Mouse (Mus musculus): ENCODE measurements around the gene Foxp1. TPM values are rescaled to one million over a fixed set of nuclear protein-coding genes. Genes with fewer than 3 reads are reported as not detected.

The Foxp1 gene
- polyA plus RNA-seq, 1 experiment from 2014 or later: 74.0 TPM

DNA sequence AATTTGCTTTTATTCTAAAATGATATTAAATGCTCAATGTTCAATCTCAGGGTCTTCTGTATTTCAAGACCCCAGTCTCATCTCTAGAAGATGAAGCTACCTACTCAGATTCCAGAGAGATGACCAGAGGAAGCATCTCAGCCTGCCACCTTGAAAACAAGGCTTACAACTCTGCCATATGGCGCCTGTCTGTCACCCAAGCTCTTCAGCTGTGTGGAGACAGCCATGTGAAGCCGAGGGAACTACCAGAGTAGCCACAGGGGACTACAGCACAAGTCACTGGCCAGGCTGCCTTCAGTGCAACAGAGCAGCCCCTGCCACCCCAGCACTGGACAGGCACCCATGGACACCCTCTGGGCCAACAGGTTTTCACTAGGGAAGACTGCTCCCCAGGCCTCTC is 145.4 kb downstream of the Foxp1 start:
- no peaks in the 10 kb centered on the region for H3K36me3 ChIP-seq
- no peak overlapping the region for H3K4me2 ChIP-seq
- no peak overlapping the region for H3K9ac ChIP-seq
- no peak overlapping the region for H3K4me3 ChIP-seq
- 66% methylated on average over 2 of the region's 2 CpGs for WGBS
- no peaks in the 10 kb centered on the region for H3K27me3 ChIP-seq
- peak overlapping the region; percentile 9; the same call in 1 of the 2 replicates for H3K27ac ChIP-seq (replicated peaks)
- peaks cover 40% of the 10 kb centered on the region for H3K4me1 ChIP-seq (replicated peaks)
- no peaks in the 10 kb centered on the region for H3K9me3 ChIP-seq
- ATAC-seq (ENCODE audit: low read depth): no peak

DNA sequence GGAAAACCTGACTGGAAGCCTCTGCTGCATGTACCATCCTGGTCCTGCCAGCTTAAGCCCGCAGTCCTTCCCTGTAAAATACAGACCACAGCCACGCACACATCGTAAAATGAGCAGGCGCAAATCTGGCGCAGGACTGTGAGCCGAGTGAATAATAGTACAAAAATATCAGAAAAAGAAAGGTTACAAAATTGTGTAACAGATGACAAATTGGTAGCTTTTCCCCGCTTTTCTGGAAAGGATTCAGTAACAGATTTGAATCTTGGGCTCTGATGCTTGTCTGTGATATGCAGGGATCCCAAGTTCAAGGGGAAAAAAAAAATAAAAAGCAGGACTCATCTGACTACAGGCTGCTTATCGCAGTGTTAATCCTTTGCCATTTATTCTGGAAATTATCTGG is 145.8 kb downstream of the Foxp1 start:
- Histone ChIP-seq H3K4me2 (no peak overlapping the region), H3K4me1 (replicated peaks) (peaks cover 40% of the 10 kb centered on the region), H3K9ac (no peak overlapping the region), H3K36me3 (no peaks in the 10 kb centered on the region), H3K27me3 (no peaks in the 10 kb centered on the region), H3K9me3 (no peaks in the 10 kb centered on the region), H3K4me3 (no peak overlapping the region), H3K27ac (replicated peaks) (no peak overlapping the region)
- 82% methylated on average over 8 of the region's 8 CpGs for WGBS
- ATAC-seq (ENCODE audit: low read depth): no peak

DNA sequence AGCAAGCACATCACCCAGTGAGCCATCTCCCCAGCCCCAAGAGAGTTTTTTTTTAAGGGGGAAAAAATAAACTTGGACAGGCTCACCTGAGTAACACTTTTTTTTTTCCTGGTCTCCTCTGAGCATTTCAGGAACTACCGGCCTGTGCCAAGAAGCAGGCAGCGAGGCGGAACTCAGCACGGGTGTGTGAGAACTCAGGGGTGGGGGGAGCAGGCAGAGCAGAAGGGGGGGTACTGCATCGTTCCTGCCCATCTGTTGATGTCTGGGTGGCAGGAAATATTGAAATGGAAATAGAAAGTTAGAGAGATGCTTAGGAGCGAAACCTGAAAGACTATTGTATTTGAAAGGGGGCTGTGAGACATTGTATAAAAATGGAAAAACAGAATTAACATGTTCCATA is 146.7 kb downstream of the Foxp1 start:
- H3K27me3 ChIP-seq: no peaks in the 10 kb centered on the region
- H3K4me1 ChIP-seq (replicated peaks): peaks cover 40% of the 10 kb centered on the region
- H3K27ac ChIP-seq (replicated peaks): no peak overlapping the region
- H3K9ac ChIP-seq: no peak overlapping the region
- WGBS: 61% methylated on average over 6 of the region's 6 CpGs
- H3K4me3 ChIP-seq: no peak overlapping the region
- no peak for ATAC-seq (ENCODE audit: low read depth)
- H3K4me2 ChIP-seq: no peak overlapping the region
- no peaks in the 10 kb centered on the region for H3K9me3 ChIP-seq
- H3K36me3 ChIP-seq: no peaks in the 10 kb centered on the region

DNA sequence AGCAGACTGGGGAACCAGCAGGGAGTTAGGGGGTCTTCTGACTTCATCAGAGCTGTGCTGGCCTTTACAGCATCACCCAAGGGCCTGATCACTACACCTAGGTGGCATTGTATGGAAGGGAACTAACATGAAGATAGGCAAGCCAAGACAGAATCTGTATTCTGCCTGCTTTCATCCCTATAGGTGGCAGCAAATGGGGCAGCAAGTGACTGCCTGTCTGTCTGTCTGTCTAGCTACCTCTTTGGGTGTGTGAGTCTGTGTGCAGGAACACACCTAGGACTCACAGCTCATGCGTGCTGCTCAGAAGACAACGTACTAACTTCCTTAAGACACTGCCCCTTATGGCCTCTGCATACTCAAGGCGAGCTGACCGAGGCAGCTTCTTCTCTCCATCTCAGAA is 147.1 kb downstream of the Foxp1 start:
- Histone ChIP-seq H3K27me3 (no peaks in the 10 kb centered on the region), H3K27ac (replicated peaks) (no peak overlapping the region), H3K36me3 (no peaks in the 10 kb centered on the region), H3K9me3 (no peaks in the 10 kb centered on the region), H3K4me1 (replicated peaks) (peaks cover 40% of the 10 kb centered on the region), H3K4me2 (no peak overlapping the region), H3K9ac (no peak overlapping the region), H3K4me3 (no peak overlapping the region)
- WGBS: 67% methylated on average over 4 of the region's 4 CpGs
- no peak for ATAC-seq (ENCODE audit: low read depth)

DNA sequence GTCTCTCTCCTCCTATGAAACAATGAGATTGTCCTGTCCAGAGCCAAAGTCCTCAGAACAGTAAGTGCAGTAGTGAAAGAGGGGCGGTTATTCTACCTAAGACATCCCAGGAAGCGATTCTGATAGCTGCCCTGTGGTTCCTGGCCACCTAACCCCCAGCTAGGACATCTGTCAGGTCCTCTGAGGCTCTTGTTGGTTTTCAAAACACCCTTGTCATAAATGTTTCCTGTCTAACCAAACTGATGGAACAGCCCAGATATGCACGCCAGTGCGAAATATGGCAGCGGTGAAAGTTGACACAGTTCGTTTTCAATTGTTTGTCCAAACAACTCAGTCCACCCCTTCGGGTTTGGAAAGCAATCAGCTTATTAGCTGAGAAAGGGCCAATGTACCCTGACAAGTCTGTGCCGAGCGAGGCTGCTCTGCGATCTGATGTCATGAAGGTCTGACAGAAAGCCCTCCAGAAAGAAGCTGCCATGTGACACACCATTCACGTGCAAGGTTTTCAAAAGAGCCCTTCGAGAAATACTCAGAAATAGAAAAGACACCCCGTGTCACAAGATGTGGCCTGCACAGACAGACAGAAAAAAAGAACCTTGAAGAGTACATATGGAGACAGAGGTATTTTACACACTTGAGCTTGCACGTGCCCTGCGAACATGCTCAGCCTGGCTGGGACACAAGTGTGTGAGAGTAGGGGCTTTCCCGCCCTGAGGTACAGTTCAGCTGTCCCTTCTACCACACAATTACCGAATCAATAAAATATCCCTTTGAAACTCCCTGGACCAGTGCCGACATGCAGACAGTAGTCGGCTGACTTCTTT is 147.9 kb downstream of the Foxp1 start:
- H3K9ac ChIP-seq: 0 out of 2 replicates have a peak overlapping the region, but pooled peaks have one; percentile 22
- no peaks in the 10 kb centered on the region for H3K27me3 ChIP-seq

DNA sequence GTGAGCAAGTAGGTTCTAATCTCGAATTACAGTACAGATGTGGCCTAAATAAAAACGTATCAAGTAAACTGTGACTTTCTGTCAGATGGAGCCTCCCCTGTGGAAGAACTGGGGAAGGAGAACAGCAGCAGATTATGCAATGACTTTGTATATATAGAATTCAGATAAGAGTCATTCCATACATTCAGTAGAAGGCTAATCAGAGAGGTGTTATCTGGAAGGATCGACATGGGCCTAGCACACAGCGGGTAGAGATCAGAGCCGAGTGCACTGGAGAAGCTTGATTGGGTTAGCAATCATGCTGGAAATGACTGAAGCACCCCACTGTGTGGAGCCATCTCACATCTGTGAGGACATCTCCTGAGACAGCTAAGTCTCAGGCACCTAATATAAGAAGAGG is 150.1 kb downstream of the Foxp1 start:
- no peak for ATAC-seq (ENCODE audit: low read depth)
- no peak overlapping the region for H3K4me3 ChIP-seq
- H3K4me2 ChIP-seq: no peak overlapping the region
- H3K27me3 ChIP-seq: no peaks in the 10 kb centered on the region
- H3K9me3 ChIP-seq: no peaks in the 10 kb centered on the region
- H3K9ac ChIP-seq: no peak overlapping the region
- WGBS: 89% methylated on average over 5 of the region's 5 CpGs
- no peaks in the 10 kb centered on the region for H3K36me3 ChIP-seq
- no peak overlapping the region for H3K27ac ChIP-seq (replicated peaks)
- H3K4me1 ChIP-seq (replicated peaks): peaks cover 35% of the 10 kb centered on the region

More for the DNA sequence above, 147.9 kb downstream of the Foxp1 start:
- H3K4me2 ChIP-seq: no peak overlapping the region
- peaks cover 40% of the 10 kb centered on the region for H3K4me1 ChIP-seq (replicated peaks)
- 0 out of 2 replicates have a peak overlapping the region, but pooled peaks have one; percentile 15 for H3K27ac ChIP-seq (replicated peaks)
- H3K4me3 ChIP-seq: no peak overlapping the region
- no peaks in the 10 kb centered on the region for H3K9me3 ChIP-seq
- 61% methylated on average over 19 of the region's 19 CpGs for WGBS
- ATAC-seq (ENCODE audit: low read depth): no peak
- no peaks in the 10 kb centered on the region for H3K36me3 ChIP-seq

DNA sequence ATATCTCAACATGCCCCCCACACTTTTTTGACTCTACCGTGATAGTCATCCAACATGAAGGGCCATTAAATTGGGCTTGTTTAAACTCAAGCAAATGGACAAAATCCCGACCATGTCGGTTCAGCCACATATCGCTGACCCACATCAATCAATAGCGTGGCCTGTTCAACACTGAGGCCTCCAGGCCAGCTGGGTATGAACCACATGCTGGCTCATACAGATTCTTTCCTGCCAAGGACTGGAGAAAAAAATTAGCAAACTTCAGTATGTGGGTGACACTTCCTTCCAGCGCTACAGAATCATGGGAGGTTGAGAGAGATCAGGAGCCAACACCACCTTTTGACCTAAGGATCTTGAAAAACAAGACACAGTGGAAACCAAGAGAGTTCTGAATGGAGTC is 150.5 kb downstream of the Foxp1 start:
- Histone ChIP-seq H3K9ac (no peak overlapping the region), H3K4me2 (no peak overlapping the region), H3K4me1 (replicated peaks) (peaks cover 31% of the 10 kb centered on the region), H3K27ac (replicated peaks) (no peak overlapping the region), H3K9me3 (no peaks in the 10 kb centered on the region), H3K4me3 (no peak overlapping the region), H3K36me3 (no peaks in the 10 kb centered on the region), H3K27me3 (no peaks in the 10 kb centered on the region)
- ATAC-seq (ENCODE audit: low read depth): no peak
- 90% methylated on average over 6 of the region's 6 CpGs for WGBS

DNA sequence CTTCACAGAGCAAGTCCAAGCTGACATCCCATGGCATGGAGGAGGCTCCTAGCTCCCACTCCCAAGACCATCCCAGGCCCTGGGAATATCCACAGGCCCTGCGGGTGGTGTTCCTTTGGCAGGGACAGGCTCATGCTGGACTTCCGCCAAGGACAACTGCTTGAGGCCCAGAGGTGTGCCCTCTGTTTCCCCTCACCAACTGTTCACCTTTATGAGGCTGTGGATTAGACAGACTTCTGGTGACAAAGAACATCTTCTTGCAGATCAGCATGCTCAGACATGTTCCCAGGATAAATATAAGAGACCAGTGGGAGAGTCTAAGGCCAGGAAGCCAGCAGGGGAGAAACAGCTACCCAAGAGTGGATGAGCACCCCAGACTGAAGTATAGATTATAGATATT is 152.6 kb downstream of the Foxp1 start:
- no peaks in the 10 kb centered on the region for H3K36me3 ChIP-seq
- H3K4me2 ChIP-seq: no peak overlapping the region
- WGBS: 83% methylated on average over 2 of the region's 2 CpGs
- no peak overlapping the region for H3K9ac ChIP-seq
- H3K27me3 ChIP-seq: no peaks in the 10 kb centered on the region
- no peaks in the 10 kb centered on the region for H3K9me3 ChIP-seq
- no peak overlapping the region for H3K27ac ChIP-seq (replicated peaks)
- ATAC-seq (ENCODE audit: low read depth): no peak
- no peak overlapping the region for H3K4me3 ChIP-seq
- H3K4me1 ChIP-seq (replicated peaks): peaks cover 10% of the 10 kb centered on the region

DNA sequence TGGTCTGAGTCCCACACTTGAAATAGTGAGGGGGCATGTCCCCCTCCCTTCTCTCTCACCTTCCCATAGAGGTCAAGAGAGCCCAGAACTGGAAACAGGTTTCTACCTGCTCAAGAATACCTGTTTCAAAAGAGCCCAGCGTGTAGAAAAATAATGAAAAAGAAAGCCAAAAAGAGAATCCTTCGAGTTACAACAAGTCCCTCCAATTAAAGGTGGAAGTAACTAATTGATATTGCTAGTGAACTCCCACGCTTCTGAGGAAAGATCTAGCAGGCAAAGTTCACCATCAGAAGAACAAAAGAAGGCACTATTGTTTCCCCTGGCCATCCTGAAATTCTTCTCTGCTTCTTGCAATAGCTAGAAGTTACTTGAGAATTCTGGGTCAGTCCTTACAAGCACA is 153.4 kb downstream of the Foxp1 start:
- H3K4me3 ChIP-seq: no peak overlapping the region
- H3K27ac ChIP-seq (replicated peaks): no peak overlapping the region
- peaks cover 2% of the 10 kb centered on the region; the same call in 1 of the 2 replicates for H3K4me1 ChIP-seq (replicated peaks)
- no peak overlapping the region for H3K4me2 ChIP-seq
- 89% methylated on average over 3 of the region's 3 CpGs for WGBS
- ATAC-seq (ENCODE audit: low read depth): no peak
- no peaks in the 10 kb centered on the region for H3K36me3 ChIP-seq
- no peaks in the 10 kb centered on the region for H3K9me3 ChIP-seq
- no peak overlapping the region for H3K9ac ChIP-seq
- no peaks in the 10 kb centered on the region for H3K27me3 ChIP-seq

DNA sequence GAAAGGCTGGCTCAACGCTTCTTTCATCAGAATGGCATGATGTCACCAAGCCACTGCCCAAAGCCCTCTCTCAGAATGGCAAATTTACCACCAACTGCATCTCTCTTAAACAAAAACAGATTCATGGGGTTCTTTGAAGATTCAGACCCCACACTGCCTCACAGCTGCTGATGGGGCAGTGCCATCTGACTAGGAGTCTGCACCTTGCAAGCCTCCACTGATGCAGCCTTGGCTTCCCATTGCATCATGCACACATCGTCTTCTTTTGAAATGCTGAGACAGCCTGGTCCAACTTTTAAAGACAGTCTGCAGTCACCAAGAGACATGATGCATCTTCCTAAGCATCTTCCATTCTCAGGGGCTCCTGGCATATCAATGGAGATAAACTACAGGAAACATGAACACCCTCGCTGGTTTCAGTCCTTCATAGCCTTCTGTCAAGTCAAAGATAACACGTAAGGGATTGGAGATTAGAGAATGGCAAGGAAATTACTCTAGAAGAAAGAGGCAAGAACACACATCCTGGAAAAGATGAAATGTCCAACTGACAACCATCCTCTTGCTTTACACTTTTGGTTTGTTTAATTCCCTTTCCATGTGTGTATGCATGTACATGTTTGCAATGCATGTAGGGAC is 154.3 kb downstream of the Foxp1 start:
- no peak overlapping the region for H3K4me2 ChIP-seq
- H3K4me3 ChIP-seq: no peak overlapping the region
- H3K27ac ChIP-seq (replicated peaks): no peak overlapping the region
- no peaks in the 10 kb centered on the region for H3K9me3 ChIP-seq
- no peaks in the 10 kb centered on the region for H3K4me1 ChIP-seq (replicated peaks)
- H3K9ac ChIP-seq: no peak overlapping the region
- ATAC-seq (ENCODE audit: low read depth): no peak
- H3K27me3 ChIP-seq: no peaks in the 10 kb centered on the region
- 89% methylated on average over 4 of the region's 4 CpGs for WGBS
- no peaks in the 10 kb centered on the region for H3K36me3 ChIP-seq

DNA sequence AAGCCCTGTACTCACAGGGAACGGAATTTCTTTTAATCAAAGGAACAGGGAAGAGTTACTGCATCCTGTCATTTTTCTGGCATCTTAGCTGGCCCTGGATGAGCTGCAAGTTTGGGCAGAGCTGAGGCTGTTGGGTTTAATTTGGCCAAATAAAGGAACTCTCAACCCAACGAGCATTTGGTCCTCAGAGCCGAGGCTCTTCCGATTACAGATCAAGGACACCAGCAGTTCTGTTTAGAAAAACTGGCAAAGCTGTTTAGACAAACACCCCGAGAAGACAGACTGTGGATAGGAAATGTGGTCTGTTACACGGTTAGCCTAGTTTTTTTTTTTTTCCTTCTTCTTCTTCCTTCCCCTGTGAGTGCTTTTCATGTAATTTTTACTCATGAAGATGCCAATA is 158.0 kb downstream of the Foxp1 start:
- no peaks in the 10 kb centered on the region for H3K36me3 ChIP-seq
- no peaks in the 10 kb centered on the region for H3K4me1 ChIP-seq (replicated peaks)
- WGBS: 82% methylated on average over 6 of the region's 6 CpGs
- ATAC-seq (ENCODE audit: low read depth): no peak
- no peak overlapping the region for H3K4me3 ChIP-seq
- H3K9ac ChIP-seq: no peak overlapping the region
- H3K4me2 ChIP-seq: no peak overlapping the region
- H3K27ac ChIP-seq (replicated peaks): no peak overlapping the region
- H3K9me3 ChIP-seq: no peaks in the 10 kb centered on the region
- H3K27me3 ChIP-seq: no peaks in the 10 kb centered on the region

DNA sequence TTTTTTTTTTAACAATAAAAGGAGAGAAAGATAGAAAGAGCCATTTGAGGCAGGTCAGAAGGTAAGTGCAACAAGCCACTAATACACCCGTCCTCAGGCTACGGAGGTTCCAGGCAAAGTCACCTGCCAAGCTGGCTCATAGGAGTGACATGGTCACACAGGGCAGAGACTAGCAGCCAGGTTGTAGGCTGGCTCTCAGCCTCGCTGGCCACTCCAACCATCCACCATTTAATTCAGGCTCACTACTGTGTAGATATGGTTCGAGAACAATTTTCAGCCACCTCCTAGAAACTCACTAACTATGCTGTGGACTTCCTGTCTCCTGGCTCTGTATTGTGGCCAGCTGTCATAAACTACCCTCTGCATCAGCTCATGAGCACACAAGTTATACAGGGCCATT is 161.9 kb downstream of the Foxp1 start:
- H3K36me3 ChIP-seq: no peaks in the 10 kb centered on the region
- 86% methylated on average over 4 of the region's 4 CpGs for WGBS
- ATAC-seq (ENCODE audit: low read depth): no peak

More for the DNA sequence above, 161.9 kb downstream of the Foxp1 start:
- Histone ChIP-seq H3K27ac (replicated peaks) (no peak overlapping the region), H3K4me2 (no peak overlapping the region), H3K4me1 (replicated peaks) (no peaks in the 10 kb centered on the region), H3K9me3 (no peaks in the 10 kb centered on the region), H3K9ac (no peak overlapping the region), H3K27me3 (no peaks in the 10 kb centered on the region), H3K4me3 (no peak overlapping the region)

Data from neural tube, embryonic 13.5 days (tissue).